Mouse (Mus musculus) urinary bladder, postnatal 36 days (tissue): ENCODE data around the gene 2010111I01Rik.

Experiments
- DNase-seq, 2 experiments: peaks; one replicate each; pipeline ENCODE4 v3.0.0; 2022; ENCODE audit warnings: low spot score in 2 of 2, mixed read lengths in 1 of 2

2010111I01Rik gene

DNA sequence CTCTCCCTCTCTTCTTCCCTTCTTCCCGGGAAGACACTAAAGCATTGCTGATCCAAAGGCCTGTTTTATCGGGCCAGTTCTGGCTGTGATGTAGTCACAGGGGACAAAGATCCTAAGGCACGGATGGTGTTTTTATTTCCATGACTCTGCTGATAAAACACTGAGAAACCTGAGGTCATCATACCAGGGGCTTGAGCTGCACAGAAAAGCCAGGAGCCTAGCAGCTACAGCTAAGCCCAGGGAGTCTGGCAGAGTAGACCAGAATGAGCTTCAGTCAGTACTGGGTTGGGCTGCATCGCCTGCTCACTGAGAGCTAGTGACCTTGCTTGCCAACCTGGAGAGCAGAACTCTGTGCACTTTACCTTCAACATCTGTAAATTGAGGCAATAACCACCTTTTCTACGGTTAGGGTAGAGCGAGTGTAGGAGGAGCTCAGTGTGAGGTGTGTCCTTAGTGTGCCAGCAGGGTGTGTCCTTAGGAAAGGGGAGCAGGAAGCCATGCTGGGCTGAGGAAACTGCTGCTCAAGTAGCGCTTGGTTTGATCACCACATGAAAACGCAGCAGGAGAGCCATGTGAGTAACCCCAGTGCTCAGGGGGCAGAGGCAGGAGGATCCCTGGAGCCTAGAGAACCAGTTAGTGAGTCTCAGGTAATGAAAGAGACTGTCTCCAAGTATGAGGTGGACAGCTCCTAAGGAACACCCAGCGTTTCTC is 186.5 kb downstream of the 2010111I01Rik start:
- DNase-seq: no peak

DNA sequence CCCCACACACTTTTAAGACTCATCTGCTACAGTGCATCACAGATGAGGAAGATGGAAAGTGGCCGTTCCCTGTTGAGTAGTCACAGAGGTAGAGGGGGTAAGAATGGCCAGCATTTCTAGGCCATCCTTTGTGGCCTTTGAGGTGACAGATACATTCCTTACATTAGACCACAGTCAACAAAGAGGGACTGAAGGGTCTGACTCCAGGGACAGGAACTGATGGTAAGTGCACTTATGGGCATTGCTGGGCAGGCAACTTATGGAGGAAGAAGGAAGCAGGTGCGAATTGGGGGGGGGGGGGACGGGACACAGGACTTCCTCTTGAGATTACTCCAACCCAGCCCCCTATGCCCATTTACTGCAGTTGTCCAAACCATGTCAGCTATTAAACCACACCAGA is 187.8 kb downstream of the 2010111I01Rik start:
- DNase-seq: no peak

DNA sequence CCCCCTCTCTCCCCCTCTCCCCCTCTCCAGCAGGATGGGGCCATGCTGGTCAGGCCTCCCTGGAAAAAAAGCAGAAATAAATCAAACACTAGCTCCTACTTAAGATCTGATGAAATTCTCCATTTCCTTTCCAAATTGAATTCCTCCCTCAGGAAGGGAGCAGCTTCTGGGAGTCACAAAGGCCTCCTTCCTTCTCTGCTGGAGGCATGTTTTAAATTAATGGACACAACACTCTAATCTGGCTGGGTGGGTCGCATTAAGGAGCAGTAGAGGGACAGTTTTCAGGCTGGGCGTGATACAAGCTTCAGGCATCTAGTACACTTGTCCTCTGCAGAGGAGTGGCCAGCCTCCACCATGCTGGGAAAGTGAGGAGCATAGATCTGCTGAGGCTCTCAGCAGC is 188.7 kb downstream of the 2010111I01Rik start:
- DNase-seq: no peak

DNA sequence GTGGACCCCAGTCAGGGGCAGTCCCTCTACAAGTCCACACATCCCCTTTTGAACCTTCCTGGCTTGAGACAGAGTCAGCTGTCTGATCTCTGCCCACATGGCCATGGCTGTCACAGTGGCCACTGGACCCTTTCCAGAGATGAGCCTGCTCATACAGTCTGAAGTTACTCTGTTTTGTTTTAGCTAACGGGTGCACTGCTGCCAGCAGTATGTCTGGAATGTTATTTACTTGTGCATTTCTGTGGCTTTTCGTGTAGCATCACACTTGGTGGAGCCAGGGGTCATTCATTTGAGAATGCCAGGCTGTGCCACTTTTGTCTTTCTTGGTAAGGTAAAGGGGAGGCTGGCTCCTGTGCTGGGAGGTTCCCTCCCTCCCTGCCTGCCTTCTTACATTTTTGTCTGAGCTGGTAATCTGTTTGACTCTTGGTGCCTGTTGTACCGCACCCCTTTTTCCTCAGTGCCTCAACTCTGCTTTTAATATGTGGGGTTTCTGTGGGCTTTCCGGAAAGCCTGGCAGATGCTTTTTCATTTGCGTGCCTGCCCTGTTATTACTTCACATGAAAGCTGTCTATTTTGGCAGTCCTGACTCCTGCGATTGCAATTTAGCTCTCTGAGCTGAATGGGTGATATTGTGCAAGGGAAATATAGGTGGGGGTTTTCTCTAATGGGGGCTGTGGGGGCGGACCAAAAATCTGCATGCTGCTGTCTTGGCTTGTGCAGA is 190.3 kb downstream of the 2010111I01Rik start:
- no peak for DNase-seq

GRCm38 (mm10) chr13:63156264-63156663 is 191.6 kb downstream of the 2010111I01Rik start:
- DNase-seq: no peak

DNA sequence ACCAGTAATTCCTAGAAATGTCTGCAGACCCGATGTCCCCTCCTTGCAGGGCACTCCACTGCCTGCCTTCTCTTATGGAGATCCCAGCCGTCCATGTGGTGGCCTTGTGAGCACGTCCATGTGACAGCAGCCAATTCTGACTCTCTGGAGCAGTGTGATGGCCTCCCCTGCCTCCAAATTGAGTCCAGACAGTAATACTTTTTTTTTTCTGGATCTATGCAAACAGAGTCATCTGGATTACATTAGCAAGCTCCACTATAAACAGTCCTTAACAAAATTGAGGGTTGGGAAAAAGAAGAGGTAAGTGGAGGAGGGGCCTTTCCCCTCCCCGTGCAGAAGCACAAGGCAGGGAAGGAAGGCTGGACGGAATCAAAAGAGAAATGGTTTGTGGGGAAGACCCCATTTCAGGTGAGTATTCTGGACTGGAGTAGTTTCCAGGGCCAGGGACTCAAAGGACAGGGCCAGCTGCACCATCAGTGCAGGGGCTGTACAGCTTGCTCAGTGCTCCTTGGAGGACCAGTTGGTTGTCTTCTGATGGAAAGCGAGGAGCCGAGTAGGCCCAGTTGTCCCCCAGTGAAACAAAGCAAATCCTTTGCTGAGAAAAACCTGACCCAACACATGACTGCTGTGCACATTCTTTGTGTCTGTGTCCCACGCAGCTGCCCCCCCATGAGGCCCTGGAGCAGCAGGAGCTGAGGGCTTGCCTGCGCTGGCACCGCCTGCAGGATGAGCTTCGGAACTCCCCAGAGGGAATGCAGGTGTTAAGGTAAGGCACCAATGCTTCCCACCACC is 205.8 kb downstream of the 2010111I01Rik start:
- no peak for DNase-seq

GRCm38 (mm10) chr13:63171347-63172096 is 206.8 kb downstream of the 2010111I01Rik start:
- DNase-seq: no peak

GRCm38 (mm10) chr13:63172097-63172445 is 207.4 kb downstream of the 2010111I01Rik start:
- DNase-seq: no peak

GRCm38 (mm10) chr13:63174252-63175020 is 209.7 kb downstream of the 2010111I01Rik start:
- no peak for DNase-seq

GRCm38 (mm10) chr13:63176131-63176530 is 211.4 kb downstream of the 2010111I01Rik start:
- no peak for DNase-seq

- no peak for DNase-seq
Observed at GRCm38 (mm10) chr13:63177232-63177631, 212.5 kb downstream of the 2010111I01Rik start.

GRCm38 (mm10) chr13:63180641-63181235 is 216.0 kb downstream of the 2010111I01Rik start:
- DNase-seq: no peak

GRCm38 (mm10) chr13:63184946-63185345 is 220.3 kb downstream of the 2010111I01Rik start:
- no peak for DNase-seq

DNA sequence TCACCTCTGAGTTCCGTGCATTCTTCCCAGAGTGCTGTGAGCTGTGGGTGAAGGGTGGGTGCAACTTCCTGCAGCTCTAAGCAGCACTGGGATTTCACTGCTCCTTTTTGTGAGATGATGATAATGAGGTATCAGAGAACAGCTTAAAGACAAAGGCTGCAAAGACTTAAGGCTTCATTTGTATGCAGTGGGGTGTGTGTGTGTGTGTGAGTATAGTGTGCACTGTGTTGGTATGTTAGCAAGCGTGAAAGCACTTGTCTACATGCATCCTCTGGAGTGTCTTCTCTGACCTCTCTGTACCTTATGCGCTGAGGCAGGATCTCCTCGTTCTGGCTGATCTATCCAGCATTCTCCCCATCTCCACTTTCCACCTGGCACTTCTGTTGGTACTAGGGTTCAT is 221.5 kb downstream of the 2010111I01Rik start:
- no peak for DNase-seq

- no peak for DNase-seq
Observed at GRCm38 (mm10) chr13:63186642-63187041, 221.9 kb downstream of the 2010111I01Rik start.

DNA sequence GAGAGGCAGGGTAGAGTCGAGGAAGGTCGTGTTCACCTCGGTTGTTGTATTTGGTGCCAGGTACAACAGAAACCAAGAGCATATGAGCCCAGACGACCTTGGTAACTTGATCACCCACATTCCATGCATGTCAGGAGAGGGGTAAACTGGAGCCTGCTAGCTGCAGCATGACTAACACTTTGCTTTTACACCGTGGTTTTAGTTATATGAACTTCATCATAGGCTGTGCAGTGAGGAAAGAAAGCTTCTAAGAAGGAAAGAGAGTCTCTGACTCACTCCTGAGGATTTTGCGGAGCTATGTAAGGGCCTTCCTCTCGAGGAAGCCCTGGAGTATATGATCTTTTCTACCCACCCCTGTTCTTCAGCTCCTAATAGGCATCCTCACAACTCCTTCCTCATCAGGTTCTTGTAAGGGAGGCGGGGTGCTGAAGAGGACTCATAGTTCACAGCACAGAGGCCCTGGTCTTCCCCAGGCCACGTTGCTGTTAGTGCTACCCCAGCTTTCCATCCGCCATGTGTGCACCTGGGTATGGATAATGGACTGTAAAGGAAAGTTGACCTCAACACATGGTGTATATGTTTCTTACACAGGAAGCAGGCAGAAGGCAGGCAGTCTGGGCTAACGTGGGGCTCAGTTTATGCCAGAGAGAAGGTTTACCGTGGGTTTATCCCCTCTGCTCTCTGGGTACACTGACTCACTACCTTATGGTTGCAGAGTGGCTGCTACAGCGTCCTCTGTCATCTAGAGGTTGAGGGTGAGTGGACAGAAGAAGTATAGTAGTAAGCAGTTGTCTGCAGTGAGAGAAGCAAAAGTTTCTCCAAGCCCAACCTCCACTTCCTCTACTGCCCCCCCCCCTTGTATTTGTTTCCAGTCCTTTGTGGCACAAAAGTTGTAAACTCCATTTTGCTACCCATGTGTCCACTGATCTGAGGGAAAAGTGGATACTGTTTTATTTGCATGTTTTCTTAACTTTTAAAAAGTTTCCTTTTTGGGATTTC is 222.8 kb downstream of the 2010111I01Rik start:
- no peak for DNase-seq

DNA sequence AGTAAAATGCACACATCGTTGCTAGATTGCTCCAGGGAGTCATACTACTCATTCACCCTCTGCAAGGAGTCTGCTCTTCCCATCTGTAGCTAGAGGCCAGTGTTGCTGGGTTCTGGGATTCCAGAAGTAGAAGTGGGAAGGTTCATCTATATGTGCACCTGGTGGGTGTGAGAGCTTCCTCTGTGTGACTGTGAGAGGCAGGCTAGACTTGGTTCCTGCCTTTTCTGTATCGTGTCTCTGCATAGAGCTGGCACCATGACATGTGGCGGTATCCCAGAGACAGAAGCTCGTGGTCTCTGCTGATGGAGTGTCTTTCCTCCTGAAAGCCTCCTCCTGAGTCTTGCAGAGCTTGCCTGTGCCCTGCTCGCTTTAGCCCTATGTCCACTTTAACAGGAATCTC is 223.6 kb downstream of the 2010111I01Rik start:
- DNase-seq: no peak

DNA sequence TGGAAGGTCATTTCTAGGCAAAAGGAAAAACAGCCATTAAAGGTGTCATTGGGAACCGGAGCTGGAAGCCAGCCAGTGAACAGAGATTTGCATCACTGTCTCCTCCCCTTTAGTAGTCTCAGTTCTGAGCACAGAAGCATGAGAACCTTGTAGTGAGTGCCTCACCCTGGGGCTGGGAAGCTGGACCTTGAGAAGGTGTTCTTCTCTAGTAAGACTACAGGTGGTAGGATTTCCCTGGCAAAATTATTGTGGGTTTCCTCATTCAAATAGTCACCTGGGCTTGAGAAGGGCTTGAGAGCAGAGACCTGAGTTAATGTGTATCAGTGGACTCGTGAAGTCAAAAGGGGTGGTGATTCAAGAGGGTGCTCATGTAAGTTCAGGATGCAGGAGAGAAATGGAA is 224.1 kb downstream of the 2010111I01Rik start:
- no peak for DNase-seq

- no peak for DNase-seq
Observed at GRCm38 (mm10) chr13:63193423-63193822, 228.7 kb downstream of the 2010111I01Rik start.
